Mouse (Mus musculus) liver, postnatal 0 days (tissue): ENCODE data around the gene Szrd1. TPM values are rescaled to one million over a fixed set of nuclear protein-coding genes. Genes with fewer than 3 reads are reported as not detected.

Source experiments
- ATAC-seq: fragments of 200-750 bp; cut with Nextera tagmentation; 2 replicates; pipeline ENCODE4 v1.8.0; 2017; ENCODE audit warnings: mild to moderate bottlenecking, moderate library complexity
- DNase-seq: peaks from one replicate; pipeline ENCODE4 v3.0.0-alpha.2; 2016
- H3K27ac ChIP-seq: fragments of 300-500 bp; sonication (generic); 2 replicates; pipeline ENCODE4 v1.5.1; 2014; ENCODE audit warnings: antibody characterized with exemption, moderate library complexity, mild to moderate bottlenecking, low read depth
- H3K27me3 ChIP-seq: fragments of 300-500 bp; sonication (generic); 2 replicates; pipeline ENCODE4 v1.6.1; 2014; ENCODE audit warnings: low read length, control low read depth, mixed read lengths; ENCODE audit not compliant: insufficient read depth
- H3K36me3 ChIP-seq: fragments of 300-500 bp; sonication (generic); replicated peaks from 2 replicates; pipeline ENCODE4 v1.6.1; 2014; ENCODE audit warnings: mild to moderate bottlenecking, control low read depth, low read length, moderate library complexity, mixed read lengths; ENCODE audit not compliant: insufficient read depth
- H3K4me1 ChIP-seq: fragments of 300-500 bp; sonication (generic); 2 replicates; pipeline ENCODE4 v1.6.1; 2014; ENCODE audit warnings: antibody characterized with exemption, mild to moderate bottlenecking, control low read depth; ENCODE audit not compliant: insufficient read depth
- H3K4me2 ChIP-seq: fragments of 300-500 bp; sonication (generic); 2 replicates; pipeline ENCODE4 v1.6.1; 2014; ENCODE audit warnings: low read depth, mild to moderate bottlenecking, low read length, moderate library complexity, mixed read lengths
- H3K4me3 ChIP-seq: fragments of 300-500 bp; sonication (generic); 2 replicates; pipeline ENCODE4 v1.5.1; 2014; ENCODE audit warnings: low read depth, low read length
- H3K9ac ChIP-seq: fragments of 300-500 bp; sonication (generic); replicated peaks from 2 replicates; pipeline ENCODE4 v1.6.1; 2014; ENCODE audit warnings: mild to moderate bottlenecking, moderate library complexity
- H3K9me3 ChIP-seq: fragments of 300-500 bp; sonication (generic); 2 replicates; pipeline ENCODE4 v1.6.1; 2016; ENCODE audit warnings: mild to moderate bottlenecking, control low read depth, low read length, mixed read lengths
- CTCF ChIP-seq: sonication (generic); IDR thresholded peaks from 2 replicates; pipeline ENCODE4 v1.5.1; 2016; ENCODE audit warnings: antibody characterized with exemption, low read depth
- EP300 ChIP-seq: IDR thresholded peaks from 2 replicates; pipeline ENCODE4 v1.6.1; 2016; ENCODE audit warnings: antibody characterized with exemption, low read depth, mild to moderate bottlenecking
- WGBS: fragments of 180-500 bp; shearing (Covaris S2); extraction: QIAGEN DNeasy Blood & Tissue Kit; methylation state at CpG from one replicate; pipeline ENCODE4 v1.1.7; 2014; ENCODE audit not compliant: insufficient replicate concordance; 5-methylcytosine and 5-hydroxymethylcytosine counted together
- polyA plus RNA-seq: library from polyadenylated mRNA; unstranded; fragments of >200 nt; fragmentation: Nextera tagmentation; extraction: Ambion mirVana; gene quantifications from 2 replicates; pipeline ENCODE4 v1.2.1, GENCODE M21; 2015

Szrd1 gene
- polyA plus RNA-seq, 1 experiment from 2014 or later = 17.7 TPM

DNA sequence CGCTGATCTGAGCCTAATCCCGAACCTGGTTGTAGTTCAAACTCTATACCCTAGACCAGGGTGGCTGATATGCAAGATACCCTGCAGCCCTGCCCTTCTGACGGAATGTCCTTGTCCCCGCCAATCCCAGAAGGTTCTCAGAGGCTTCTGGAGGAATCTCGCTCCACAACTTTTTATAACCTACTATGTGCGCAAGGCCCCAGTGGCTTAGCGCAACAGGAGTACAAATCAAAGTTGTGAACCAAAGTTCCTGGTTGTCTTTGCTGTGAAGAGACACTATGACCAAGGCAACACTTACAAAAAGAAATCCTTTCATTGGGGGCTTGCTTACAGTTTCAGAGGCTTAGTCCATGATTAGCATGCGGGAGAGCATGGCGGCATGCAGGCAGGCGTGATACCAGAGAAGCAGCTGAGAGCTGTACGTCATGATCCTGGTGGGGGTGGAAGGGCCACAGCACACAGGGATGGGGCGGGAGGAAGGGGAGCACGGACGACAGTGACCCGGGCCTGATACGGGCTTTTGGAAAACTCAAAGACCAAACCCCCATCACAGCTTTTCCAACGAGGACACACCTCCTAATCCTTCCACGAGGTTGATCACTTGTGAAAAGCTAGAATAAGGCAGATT, 61.0 kb downstream of the Szrd1 start:
- DNase-seq (no peak), ATAC-seq (no peak)
- H3K4me2 ChIP-seq = no peak overlapping the region
- no peaks in the 10 kb centered on the region for H3K9me3 ChIP-seq
- peaks cover 29% of the 10 kb centered on the region for H3K4me1 ChIP-seq
- H3K27me3 ChIP-seq = no peaks in the 10 kb centered on the region
- H3K27ac ChIP-seq = no peak overlapping the region
- WGBS = 72% methylated on average over 18 of the region's 18 CpGs
- no peak overlapping the region; the same call in 1 of the 2 replicates for H3K4me3 ChIP-seq
- H3K9ac ChIP-seq = no peak overlapping the region
- no peak for TF ChIP-seq EP300
- TF ChIP-seq CTCF = no peak
- peaks cover 4% of the 10 kb centered on the region; the same call in 1 of the 2 replicates for H3K36me3 ChIP-seq

DNA sequence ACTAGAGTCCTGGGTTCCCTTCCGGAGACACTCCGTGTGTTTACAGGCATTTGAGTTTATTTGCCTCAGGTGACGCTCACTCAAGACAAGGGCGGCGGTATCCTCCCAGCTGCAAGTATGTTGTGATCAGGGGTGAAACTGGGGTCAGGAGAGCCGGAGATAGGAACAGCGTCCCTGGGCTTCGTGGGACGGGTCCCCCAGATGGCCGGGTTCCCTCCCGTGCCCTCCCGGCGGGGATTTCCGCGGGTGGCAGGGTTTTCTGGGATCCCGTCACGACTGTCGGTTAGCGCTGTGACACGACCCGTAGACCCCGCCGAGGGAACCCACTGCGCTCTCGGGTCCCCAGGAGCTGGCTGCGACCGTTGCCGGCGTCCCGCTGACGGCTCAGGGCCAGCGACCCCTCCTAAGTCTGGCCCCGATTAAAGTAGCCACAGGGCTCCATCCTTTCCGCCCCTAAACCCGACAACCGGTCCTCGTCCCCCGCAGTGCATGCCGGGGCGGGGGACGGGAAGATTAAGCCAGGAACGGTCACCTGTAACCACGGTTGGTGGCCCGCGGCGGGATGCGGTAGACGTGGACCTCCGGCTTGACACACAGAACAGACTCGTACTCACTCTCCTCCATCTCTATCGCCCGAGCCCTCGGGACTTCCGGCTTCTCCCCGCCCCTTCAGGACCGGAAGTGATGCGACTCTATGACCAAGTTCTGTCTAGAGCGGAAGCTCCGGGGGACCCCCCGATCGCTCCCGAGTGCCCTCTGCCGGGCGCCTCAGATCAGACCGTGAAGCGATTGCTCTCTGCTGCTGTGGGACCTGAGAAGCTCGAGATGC, 61.7 kb downstream of the Szrd1 start, which contains the start of gene Necap2:
Gene Necap2 (minus strand): TSS at position 677 of the 829 bp plus-strand sequence.
- no peaks in the 10 kb centered on the region for H3K9me3 ChIP-seq
- peak within 1 kb of the TSS; percentile 88 for H3K27ac ChIP-seq
- peak within 1 kb of the TSS; percentile 85 for H3K9ac ChIP-seq
- peak; percentile 86 for ATAC-seq
- peaks cover 37% of the 10 kb centered on the region for H3K4me1 ChIP-seq
- TF ChIP-seq CTCF (peak; percentile 92), EP300 (peak; percentile 75)
- peak within 1 kb of the TSS; percentile 95 for H3K4me2 ChIP-seq
- H3K36me3 ChIP-seq = peaks cover 9% of the 10 kb centered on the region
- H3K4me3 ChIP-seq = peak within 1 kb of the TSS; percentile 79
- DNase-seq = peak; percentile 96
- WGBS = 1% methylated on average over 67 of the region's 67 CpGs
- no peaks in the 10 kb centered on the region for H3K27me3 ChIP-seq

DNA sequence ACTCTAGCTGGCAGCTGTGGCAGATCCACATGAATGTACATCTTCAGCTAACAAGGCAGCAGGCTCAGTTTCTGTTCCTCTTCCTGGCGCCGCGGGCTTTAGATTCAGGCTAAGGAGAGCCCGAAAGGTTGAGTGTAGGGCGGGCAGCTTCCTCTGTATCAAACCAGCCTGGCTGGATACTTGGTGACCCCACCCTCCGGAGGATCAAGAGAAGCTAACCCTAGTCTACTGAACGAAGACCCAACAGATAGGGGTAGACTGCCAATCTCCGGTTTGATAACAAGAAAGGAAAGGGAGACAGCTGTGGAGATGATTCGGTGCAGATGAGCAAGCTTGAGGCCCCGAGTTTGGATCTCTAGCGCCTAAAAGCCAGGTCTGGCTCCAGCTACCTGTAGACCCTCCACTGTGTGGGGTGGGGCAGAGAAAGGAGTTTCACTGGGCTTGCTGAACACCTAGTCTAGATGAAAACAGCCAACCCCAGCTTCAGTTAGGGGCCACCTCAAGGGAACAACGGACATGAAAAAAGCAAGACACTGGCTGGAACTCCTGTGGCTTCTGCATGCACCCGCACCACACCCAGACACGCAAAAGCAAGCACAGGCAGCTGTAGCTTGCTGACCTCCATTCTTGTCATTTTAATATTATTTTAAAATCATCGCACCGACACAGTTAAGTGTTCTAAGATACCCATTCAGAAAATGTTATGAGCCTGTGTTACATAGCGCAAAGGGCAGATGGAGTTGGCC, 62.6 kb downstream of the Szrd1 start:
- peak; percentile 33 for ATAC-seq
- peaks cover 16% of the 10 kb centered on the region for H3K36me3 ChIP-seq

DNA sequence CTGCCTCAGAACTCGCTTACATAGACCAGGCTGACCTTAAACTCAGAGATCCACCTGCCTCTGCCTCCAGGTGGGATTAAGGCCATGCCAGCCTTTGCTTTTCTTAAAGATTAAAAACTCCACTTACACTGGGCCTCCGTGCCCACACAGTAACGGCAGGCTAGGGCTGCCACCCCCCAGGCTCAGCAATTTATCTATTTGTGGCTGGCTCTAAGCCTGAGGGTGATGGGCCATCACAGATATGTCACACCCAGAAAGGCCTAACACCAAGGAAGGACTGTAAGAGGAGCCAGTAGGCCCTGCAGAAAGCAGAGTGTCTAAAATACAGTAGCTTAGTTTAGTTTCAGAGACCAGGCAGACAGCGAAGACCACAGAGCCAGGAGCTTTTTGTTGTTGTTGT, 65.5 kb downstream of the Szrd1 start:
- peaks cover 44% of the 10 kb centered on the region for H3K36me3 ChIP-seq
- peak; percentile 24; the same call in 1 of the 2 replicates for ATAC-seq

More for the DNA sequence above, 62.6 kb downstream of the Szrd1 start:
- Histone ChIP-seq H3K9me3 (no peaks in the 10 kb centered on the region), H3K27me3 (no peaks in the 10 kb centered on the region), H3K4me3 (peak overlapping the region; percentile 79), H3K27ac (peak overlapping the region; percentile 88), H3K4me2 (peak overlapping the region; percentile 95), H3K9ac (peak overlapping the region; percentile 85), H3K4me1 (peaks cover 38% of the 10 kb centered on the region)
- peak; percentile 68 for DNase-seq
- WGBS = 30% methylated on average over 17 of the region's 17 CpGs
- TF ChIP-seq CTCF (no peak), EP300 (peak; percentile 48; the same call in 1 of the 2 replicates)

DNA sequence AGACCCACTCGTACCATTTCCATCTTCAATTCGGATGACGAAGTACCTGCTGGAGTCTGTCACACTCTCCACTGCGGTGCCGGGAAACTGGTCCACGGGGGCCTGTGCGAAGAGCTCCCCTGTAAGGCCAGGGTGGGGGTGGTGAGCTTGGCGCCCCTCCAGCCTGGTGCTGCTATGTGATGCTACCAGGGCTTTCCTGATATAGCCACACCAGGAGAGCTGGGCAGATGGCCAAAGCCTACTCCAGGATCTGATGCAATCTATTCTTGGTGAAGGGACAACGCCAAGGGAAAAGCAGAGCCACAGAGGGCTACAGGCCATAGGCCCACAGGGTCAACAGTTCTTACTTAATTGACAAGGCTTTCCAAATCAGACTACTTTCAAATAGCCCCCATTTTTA, 65.9 kb downstream of the Szrd1 start:
- peaks cover 46% of the 10 kb centered on the region for H3K4me1 ChIP-seq
- DNase-seq = peak; percentile 80

More for the DNA sequence above, 65.5 kb downstream of the Szrd1 start:
- DNase-seq = no peak
- Histone ChIP-seq H3K4me1 (peaks cover 43% of the 10 kb centered on the region), H3K9me3 (no peaks in the 10 kb centered on the region), H3K4me2 (peak overlapping the region; percentile 57), H3K27ac (peak overlapping the region; percentile 69), H3K27me3 (no peaks in the 10 kb centered on the region), H3K9ac (peak overlapping the region; percentile 55), H3K4me3 (0 out of 2 replicates have a peak overlapping the region, but pooled peaks have one; percentile 8)
- 0 out of 2 replicates have a peak, but pooled peaks have one; percentile 61 for TF ChIP-seq EP300
- no peak for TF ChIP-seq CTCF
- 58% methylated on average over 4 of the region's 4 CpGs for WGBS

More for the DNA sequence above, 65.9 kb downstream of the Szrd1 start:
- WGBS = 62% methylated on average over 9 of the region's 9 CpGs
- TF ChIP-seq CTCF (no peak), EP300 (no peak)
- Histone ChIP-seq H3K9me3 (no peaks in the 10 kb centered on the region), H3K27me3 (no peaks in the 10 kb centered on the region), H3K4me3 (0 out of 2 replicates have a peak overlapping the region, but pooled peaks have one; percentile 8), H3K4me2 (peak overlapping the region; percentile 57), H3K9ac (peak overlapping the region; percentile 55; the same call in 1 of the 2 replicates), H3K27ac (peak overlapping the region; percentile 69), H3K36me3 (peaks cover 49% of the 10 kb centered on the region)
- ATAC-seq = peak; percentile 43
